Mouse (Mus musculus): ENCODE measurements around the gene Kalrn. TPM values are rescaled to one million over a fixed set of nuclear protein-coding genes. Genes with fewer than 3 reads are reported as not detected.

Kalrn gene
- polyA plus RNA-seq, 1 experiment from 2014 or later = 23.0 TPM

DNA sequence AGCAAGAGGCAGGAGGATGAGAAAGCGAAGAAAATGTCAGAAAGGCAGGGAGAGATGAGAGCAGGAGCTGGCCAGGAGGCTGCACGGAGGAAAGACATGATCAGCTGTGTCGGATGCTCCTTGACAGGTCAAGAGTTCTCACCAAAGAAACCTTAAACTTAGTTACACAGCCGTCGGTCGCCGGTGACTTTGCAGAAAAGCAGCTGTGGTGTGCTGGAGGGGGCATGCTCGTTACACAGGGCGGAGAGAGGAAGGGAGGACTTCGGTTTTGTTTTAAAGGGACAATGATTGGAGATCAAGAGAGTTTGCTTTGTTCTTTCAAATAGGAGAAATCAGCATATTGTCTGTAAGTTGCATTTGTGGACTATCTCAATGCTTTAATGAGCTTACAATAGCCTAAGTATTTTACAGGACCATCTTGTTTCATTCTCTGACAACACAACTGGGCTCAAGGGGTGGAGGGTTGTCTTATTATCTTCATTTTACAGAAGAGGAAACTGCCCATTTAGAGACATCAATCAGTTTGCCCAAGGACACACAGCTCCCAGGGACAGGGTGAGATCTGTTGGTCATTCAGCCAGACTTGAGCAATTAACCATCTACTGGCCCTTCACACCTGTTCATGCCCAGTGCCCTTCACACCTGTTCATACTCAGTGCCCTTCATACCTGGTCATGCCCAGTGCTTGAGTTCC, 516.8 kb downstream of the Kalrn start:
- no peaks in the 10 kb centered on the region for H3K27me3 ChIP-seq (ENCODE audit: control insufficient read depth, insufficient read depth, low read length)
- WGBS (ENCODE audit: insufficient replicate concordance) = 32% methylated on average over 10 of the region's 10 CpGs
- H3K4me3 ChIP-seq (ENCODE audit: low read depth, low read length) = no peak overlapping the region
- peak overlapping the region; percentile 1; the same call in 1 of the 2 replicates for H3K4me2 ChIP-seq
- peaks cover 29% of the 10 kb centered on the region for H3K4me1 ChIP-seq (ENCODE audit: control insufficient read depth, insufficient read depth, low read length)
- no peaks in the 10 kb centered on the region for H3K9me3 ChIP-seq (replicated peaks; ENCODE audit: control insufficient read depth, low read length)
- H3K9ac ChIP-seq (ENCODE audit: low read depth, low read length) = no peak overlapping the region; the same call in 1 of the 2 replicates
- ATAC-seq (replicated peaks; ENCODE audit: insufficient number of reproducible peaks, low FRiP score, low TSS enrichment) = no peak; the same call in 1 of the 2 replicates
- peaks cover 7% of the 10 kb centered on the region; the same call in 1 of the 2 replicates for H3K36me3 ChIP-seq (ENCODE audit: control insufficient read depth, insufficient read depth, low read length)
- peak overlapping the region; percentile 30 for H3K27ac ChIP-seq (ENCODE audit: low read depth, low read length)

- peaks cover 7% of the 10 kb centered on the region; the same call in 1 of the 2 replicates for H3K36me3 ChIP-seq (ENCODE audit: control insufficient read depth, insufficient read depth, low read length)
- H3K27me3 ChIP-seq (ENCODE audit: control insufficient read depth, insufficient read depth, low read length) = no peaks in the 10 kb centered on the region
- WGBS (ENCODE audit: insufficient replicate concordance) = 39% methylated on average over 7 of the region's 7 CpGs
- no peaks in the 10 kb centered on the region for H3K9me3 ChIP-seq (replicated peaks; ENCODE audit: control insufficient read depth, low read length)
- H3K4me2 ChIP-seq = peak overlapping the region; percentile 36
- H3K4me1 ChIP-seq (ENCODE audit: control insufficient read depth, insufficient read depth, low read length) = peaks cover 19% of the 10 kb centered on the region
- H3K4me3 ChIP-seq (ENCODE audit: low read depth, low read length) = no peak overlapping the region
- H3K9ac ChIP-seq (ENCODE audit: low read depth, low read length) = peak overlapping the region; percentile 24
- H3K27ac ChIP-seq (ENCODE audit: low read depth, low read length) = peak overlapping the region; percentile 72
- ATAC-seq (replicated peaks; ENCODE audit: insufficient number of reproducible peaks, low FRiP score, low TSS enrichment) = peak; percentile 83
Observed at GRCm38 (mm10) chr16:34050090-34050489, 523.2 kb downstream of the Kalrn start.

DNA sequence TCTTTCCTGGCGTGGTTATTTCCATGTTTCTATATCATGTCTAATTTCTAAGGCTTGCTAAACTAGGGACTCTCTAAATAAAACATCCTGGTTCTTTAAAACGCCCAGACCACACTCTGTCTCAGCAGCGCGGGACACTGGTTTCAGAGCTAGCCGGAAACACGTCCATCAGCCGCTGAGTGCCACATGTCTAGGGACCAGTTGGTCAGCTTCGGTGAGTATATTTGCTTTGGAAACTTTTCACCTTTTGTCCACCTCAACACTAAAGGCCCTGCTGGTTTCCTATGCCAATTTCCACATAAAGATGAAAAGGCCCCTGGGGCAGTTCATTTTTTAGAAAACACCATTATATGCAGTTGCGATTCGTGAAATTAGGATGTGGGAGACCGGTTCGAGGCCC, 524.0 kb downstream of the Kalrn start:
- Histone ChIP-seq H3K9ac (ENCODE audit: low read depth, low read length) (no peak overlapping the region), H3K36me3 (ENCODE audit: control insufficient read depth, insufficient read depth, low read length) (peaks cover 5% of the 10 kb centered on the region; the same call in 1 of the 2 replicates), H3K27ac (ENCODE audit: low read depth, low read length) (peak overlapping the region; percentile 72), H3K4me3 (ENCODE audit: low read depth, low read length) (no peak overlapping the region), H3K27me3 (ENCODE audit: control insufficient read depth, insufficient read depth, low read length) (no peaks in the 10 kb centered on the region), H3K4me1 (ENCODE audit: control insufficient read depth, insufficient read depth, low read length) (peaks cover 19% of the 10 kb centered on the region), H3K9me3 (replicated peaks; ENCODE audit: control insufficient read depth, low read length) (no peaks in the 10 kb centered on the region), H3K4me2 (no peak overlapping the region)
- WGBS (ENCODE audit: insufficient replicate concordance) = 86% methylated on average over 12 of the region's 12 CpGs
- no peak for ATAC-seq (replicated peaks; ENCODE audit: insufficient number of reproducible peaks, low FRiP score, low TSS enrichment)

DNA sequence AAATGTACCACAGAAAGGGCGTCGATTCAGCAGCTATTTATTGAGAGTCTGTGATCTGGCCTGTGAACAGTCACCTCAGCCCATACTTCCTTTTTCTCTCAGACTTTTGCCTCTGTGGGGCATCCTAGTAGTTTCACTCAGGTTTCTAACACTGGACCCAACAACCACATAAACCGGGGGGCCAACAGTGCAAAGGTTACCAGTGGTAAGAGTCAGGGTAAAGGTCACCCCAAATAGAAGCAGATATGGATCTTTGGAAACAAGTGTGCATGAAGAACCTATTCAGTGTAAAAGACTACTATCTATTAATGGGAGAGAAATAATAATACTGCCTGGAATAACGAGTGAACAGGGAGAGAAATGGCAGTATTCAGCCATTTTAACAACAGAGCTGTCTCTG, 525.1 kb downstream of the Kalrn start:
- WGBS (ENCODE audit: insufficient replicate concordance) = 82% methylated on average over 4 of the region's 4 CpGs
- Histone ChIP-seq H3K9ac (ENCODE audit: low read depth, low read length) (no peak overlapping the region), H3K9me3 (replicated peaks; ENCODE audit: control insufficient read depth, low read length) (no peaks in the 10 kb centered on the region), H3K27me3 (ENCODE audit: control insufficient read depth, insufficient read depth, low read length) (no peaks in the 10 kb centered on the region), H3K27ac (ENCODE audit: low read depth, low read length) (no peak overlapping the region), H3K4me3 (ENCODE audit: low read depth, low read length) (no peak overlapping the region), H3K36me3 (ENCODE audit: control insufficient read depth, insufficient read depth, low read length) (0 out of 2 replicates have a peak, but pooled peaks cover 3% of the 10 kb centered on the region), H3K4me1 (ENCODE audit: control insufficient read depth, insufficient read depth, low read length) (peaks cover 19% of the 10 kb centered on the region), H3K4me2 (no peak overlapping the region)
- ATAC-seq (replicated peaks; ENCODE audit: insufficient number of reproducible peaks, low FRiP score, low TSS enrichment) = no peak

GRCm38 (mm10) chr16:34047543-34047942, 525.8 kb downstream of the Kalrn start:
- H3K4me1 ChIP-seq (ENCODE audit: control insufficient read depth, insufficient read depth, low read length) = peaks cover 20% of the 10 kb centered on the region
- WGBS (ENCODE audit: insufficient replicate concordance) = 67% methylated on average over 7 of the region's 7 CpGs

GRCm38 (mm10) chr16:34047006-34047360, 526.3 kb downstream of the Kalrn start:
- no peak for ATAC-seq (replicated peaks; ENCODE audit: insufficient number of reproducible peaks, low FRiP score, low TSS enrichment)
- Histone ChIP-seq H3K36me3 (ENCODE audit: control insufficient read depth, insufficient read depth, low read length) (no peaks in the 10 kb centered on the region), H3K9ac (ENCODE audit: low read depth, low read length) (no peak overlapping the region), H3K4me3 (ENCODE audit: low read depth, low read length) (no peak overlapping the region), H3K4me2 (no peak overlapping the region), H3K4me1 (ENCODE audit: control insufficient read depth, insufficient read depth, low read length) (peaks cover 22% of the 10 kb centered on the region), H3K27me3 (ENCODE audit: control insufficient read depth, insufficient read depth, low read length) (no peaks in the 10 kb centered on the region), H3K27ac (ENCODE audit: low read depth, low read length) (no peak overlapping the region), H3K9me3 (replicated peaks; ENCODE audit: control insufficient read depth, low read length) (no peaks in the 10 kb centered on the region)
- 56% methylated on average over 4 of the region's 4 CpGs for WGBS (ENCODE audit: insufficient replicate concordance)

More at GRCm38 (mm10) chr16:34047543-34047942, 525.8 kb downstream of the Kalrn start:
- no peaks in the 10 kb centered on the region for H3K9me3 ChIP-seq (replicated peaks; ENCODE audit: control insufficient read depth, low read length)
- H3K27me3 ChIP-seq (ENCODE audit: control insufficient read depth, insufficient read depth, low read length) = no peaks in the 10 kb centered on the region
- no peak overlapping the region for H3K9ac ChIP-seq (ENCODE audit: low read depth, low read length)
- no peaks in the 10 kb centered on the region for H3K36me3 ChIP-seq (ENCODE audit: control insufficient read depth, insufficient read depth, low read length)
- no peak overlapping the region for H3K4me3 ChIP-seq (ENCODE audit: low read depth, low read length)
- no peak overlapping the region for H3K4me2 ChIP-seq
- no peak overlapping the region for H3K27ac ChIP-seq (ENCODE audit: low read depth, low read length)
- ATAC-seq (replicated peaks; ENCODE audit: insufficient number of reproducible peaks, low FRiP score, low TSS enrichment) = no peak

- no peak for ATAC-seq (replicated peaks; ENCODE audit: insufficient number of reproducible peaks, low FRiP score, low TSS enrichment)
- H3K27ac ChIP-seq (ENCODE audit: low read depth, low read length) = no peak overlapping the region
- no peaks in the 10 kb centered on the region for H3K36me3 ChIP-seq (ENCODE audit: control insufficient read depth, insufficient read depth, low read length)
- no peak overlapping the region for H3K4me3 ChIP-seq (ENCODE audit: low read depth, low read length)
- no peaks in the 10 kb centered on the region for H3K9me3 ChIP-seq (replicated peaks; ENCODE audit: control insufficient read depth, low read length)
- H3K4me1 ChIP-seq (ENCODE audit: control insufficient read depth, insufficient read depth, low read length) = peaks cover 22% of the 10 kb centered on the region
- H3K9ac ChIP-seq (ENCODE audit: low read depth, low read length) = no peak overlapping the region
- H3K4me2 ChIP-seq = no peak overlapping the region
- H3K27me3 ChIP-seq (ENCODE audit: control insufficient read depth, insufficient read depth, low read length) = no peaks in the 10 kb centered on the region
- 58% methylated on average over 13 of the region's 13 CpGs for WGBS (ENCODE audit: insufficient replicate concordance)
Observed at GRCm38 (mm10) chr16:34046268-34047005, 526.9 kb downstream of the Kalrn start.

DNA sequence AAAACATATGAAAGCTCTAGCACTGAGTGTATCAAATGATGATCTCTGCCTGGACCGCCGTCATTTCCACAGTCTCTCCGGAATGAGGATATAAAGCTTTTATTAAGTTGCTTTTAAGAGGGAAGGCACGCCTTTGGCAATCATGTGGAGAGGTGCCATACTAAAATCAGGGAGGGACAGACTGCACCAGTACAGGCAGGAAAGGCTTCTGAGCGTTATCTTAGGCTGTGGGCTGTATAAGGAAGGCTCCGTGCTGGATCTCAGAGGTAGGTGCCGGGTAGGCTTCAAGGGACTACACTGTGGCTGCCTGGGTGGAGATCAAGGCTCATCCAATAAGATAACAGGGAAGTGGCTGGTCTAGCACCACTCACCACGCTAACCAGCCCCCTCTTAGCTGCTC, 528.8 kb downstream of the Kalrn start:
- H3K4me3 ChIP-seq (ENCODE audit: low read depth, low read length) = no peak overlapping the region
- H3K36me3 ChIP-seq (ENCODE audit: control insufficient read depth, insufficient read depth, low read length) = no peaks in the 10 kb centered on the region
- H3K4me2 ChIP-seq = no peak overlapping the region
- H3K4me1 ChIP-seq (ENCODE audit: control insufficient read depth, insufficient read depth, low read length) = peaks cover 15% of the 10 kb centered on the region
- H3K27me3 ChIP-seq (ENCODE audit: control insufficient read depth, insufficient read depth, low read length) = no peaks in the 10 kb centered on the region
- no peaks in the 10 kb centered on the region for H3K9me3 ChIP-seq (replicated peaks; ENCODE audit: control insufficient read depth, low read length)
- ATAC-seq (replicated peaks; ENCODE audit: insufficient number of reproducible peaks, low FRiP score, low TSS enrichment) = no peak; the same call in 1 of the 2 replicates
- H3K9ac ChIP-seq (ENCODE audit: low read depth, low read length) = no peak overlapping the region
- WGBS (ENCODE audit: insufficient replicate concordance) = 68% methylated on average over 8 of the region's 8 CpGs
- H3K27ac ChIP-seq (ENCODE audit: low read depth, low read length) = no peak overlapping the region

All from heart, embryonic 11.5 days (tissue).